Comparison of ENCODE assay signal across 29 mouse cellular contexts in genomic region chr17:8640741-8641480, GRCm38 (mm10).
DNase-seq lines count a peak whose midpoint lies in the region; ATAC-seq lines count a peak whose summit lies in the region.
"Had no signal": no experiment of that assay in that cellular context is flagged by ENCODE, and none has a peak within 500 bp of the region (broad histone marks: within the 10 kb centered on the region; RNA-seq: fewer than 3 reads in every experiment).

No protein-coding gene starts in this region.

- H3K27ac ChIP-seq in midbrain, embryonic 11.5 days (ENCODE audit: low read depth, low read length), result no peak overlapping the region
- no peak overlapping the region for H3K27ac ChIP-seq in midbrain, embryonic 16.5 days (ENCODE audit: low read length)
- H3K27ac ChIP-seq: embryonic facial prominence, embryonic 12.5 days; forebrain, embryonic 10.5 days; forebrain, embryonic 15.5 days; gastrocnemius, adult 2 months; hindbrain, embryonic 14.5 days; liver, embryonic 15.5 days had no signal

- DNase-seq in heart, adult 11 months, result peak; percentile 70
- DNase-seq in heart, postnatal 10 days, result no peak
- DNase-seq in midbrain, embryonic 11.5 days (ENCODE audit: low spot score, missing footprints), result peak; percentile 35
- DNase-seq in left cerebral cortex, adult 18-20 months (ENCODE audit: low spot score in 2 of 2), result no peak
- DNase-seq in urinary bladder, adult 2 months (ENCODE audit: low spot score), result no peak
- DNase-seq: adrenal gland, postnatal 10 days; cerebellum, adult 11 months; cerebellum, adult 9-10 months; cerebellum, postnatal 36 days; embryo, embryonic 11 days; gastrocnemius, adult 2 months; heart, adult 18-20 months; heart, postnatal 4 days; kidney, postnatal 10 days; layer of hippocampus, adult 9-11 months; liver; midbrain, embryonic 14.5 days; thymus, adult 2 months had no signal

- no peaks in the 10 kb centered on the region for H3K36me3 ChIP-seq in midbrain, embryonic 11.5 days (ENCODE audit: control insufficient read depth, insufficient read depth, low read length)
- no peaks in the 10 kb centered on the region for H3K36me3 ChIP-seq in midbrain, embryonic 16.5 days (ENCODE audit: control insufficient read depth, insufficient read depth, low read length)
- H3K36me3 ChIP-seq: embryonic facial prominence, embryonic 12.5 days; forebrain, embryonic 10.5 days; forebrain, embryonic 15.5 days; liver, embryonic 15.5 days had no signal

- intact Hi-C loops in heart, postnatal 10 days (cut with DNase I), result no loop called here

- no peaks in the 10 kb centered on the region; the same call in 1 of the 2 replicates for H3K9me3 ChIP-seq in midbrain, embryonic 11.5 days (ENCODE audit: control insufficient read depth, low read length)
- H3K9me3 ChIP-seq in midbrain, embryonic 16.5 days (replicated peaks; ENCODE audit: control insufficient read depth, low read length, poor library complexity, severe bottlenecking), result no peaks in the 10 kb centered on the region
- H3K9me3 ChIP-seq: embryonic facial prominence, embryonic 12.5 days; forebrain, embryonic 10.5 days; forebrain, embryonic 15.5 days; liver, embryonic 15.5 days; megakaryocyte, embryonic 14.5 days had no signal

- ATAC-seq in midbrain, embryonic 11.5 days (ENCODE audit: low FRiP score), result no peak
- ATAC-seq in midbrain, embryonic 16.5 days, result no peak
- peak; percentile 68 to 79 for ATAC-seq in hematopoietic stem cell, adult 5-6 weeks (replicated peaks in 1 of 2; ENCODE audit: insufficient read depth in 1 of 2, low FRiP score in 2 of 2, low TSS enrichment in 1 of 2, low read depth in 1 of 2, poor library complexity in 2 of 2, severe bottlenecking in 2 of 2)
- ATAC-seq: forebrain, embryonic 15.5 days; intestine, postnatal 0 days; Patski had no signal

- no peak overlapping the region for H3K4me2 ChIP-seq in midbrain, embryonic 11.5 days
- H3K4me2 ChIP-seq in midbrain, embryonic 16.5 days (ENCODE audit: low read length), result no peak overlapping the region
- H3K4me2 ChIP-seq: embryonic facial prominence, embryonic 12.5 days; forebrain, embryonic 15.5 days; heart, embryonic 11.5 days; hindbrain, embryonic 14.5 days; liver, embryonic 15.5 days had no signal

- 89% methylated on average over 16 of the region's 16 CpGs for WGBS in midbrain, embryonic 11.5 days
- WGBS in midbrain, embryonic 16.5 days, result 87% methylated on average over 16 of the region's 16 CpGs

- no peaks in the 10 kb centered on the region for H3K27me3 ChIP-seq in midbrain, embryonic 11.5 days (ENCODE audit: control insufficient read depth, insufficient read depth, low read length)
- no peaks in the 10 kb centered on the region for H3K27me3 ChIP-seq in midbrain, embryonic 16.5 days (ENCODE audit: control insufficient read depth, insufficient read depth, low read depth, low read length)
- H3K27me3 ChIP-seq: embryonic facial prominence, embryonic 12.5 days; forebrain, embryonic 15.5 days; liver, embryonic 15.5 days had no signal

- no peaks in the 10 kb centered on the region for H3K4me1 ChIP-seq in midbrain, embryonic 11.5 days (ENCODE audit: control insufficient read depth, insufficient read depth, low read length)
- no peaks in the 10 kb centered on the region for H3K4me1 ChIP-seq in midbrain, embryonic 16.5 days (ENCODE audit: control insufficient read depth, insufficient read depth, low read length)
- H3K4me1 ChIP-seq: embryonic facial prominence, embryonic 12.5 days; forebrain, embryonic 10.5 days; forebrain, embryonic 15.5 days; liver, embryonic 15.5 days had no signal

- no peak overlapping the region for H3K4me3 ChIP-seq in midbrain, embryonic 11.5 days (ENCODE audit: low read depth, low read length)
- no peak overlapping the region for H3K4me3 ChIP-seq in midbrain, embryonic 16.5 days (ENCODE audit: low read depth, low read length)
- H3K4me3 ChIP-seq: embryonic facial prominence, embryonic 12.5 days; forebrain, embryonic 10.5 days; forebrain, embryonic 15.5 days; gastrocnemius, adult 2 months; liver, embryonic 15.5 days; megakaryocyte, embryonic 14.5 days had no signal

- no peak overlapping the region for H3K9ac ChIP-seq in midbrain, embryonic 11.5 days (ENCODE audit: low read length)
- H3K9ac ChIP-seq in midbrain, embryonic 16.5 days (ENCODE audit: low read depth, low read length), result no peak overlapping the region
- H3K9ac ChIP-seq: embryonic facial prominence, embryonic 12.5 days; forebrain, embryonic 15.5 days; hindbrain, embryonic 14.5 days; liver, embryonic 15.5 days had no signal

Comparison
In these comparisons a context has a peak if more than half of its experiments do, and no peak if none do; other contexts are left out.
1. DNase-seq: peak in heart, adult 11 months (single experiment) and midbrain, embryonic 11.5 days (single experiment); none in heart, postnatal 10 days (0 of 2), left cerebral cortex, adult 18-20 months (0 of 2) and urinary bladder, adult 2 months (single experiment).
2. ATAC-seq: peak in hematopoietic stem cell, adult 5-6 weeks (2 of 2); none in midbrain, embryonic 11.5 days (single experiment) and midbrain, embryonic 16.5 days (single experiment).